Mouse (Mus musculus) embryonic facial prominence, embryonic 15.5 days (tissue): ENCODE results near the gene Paqr9. TPM values are rescaled to one million over a fixed set of nuclear protein-coding genes. Genes with fewer than 3 reads are reported as not detected.

Experiments used
- ATAC-seq: fragments of 200-750 bp; cut with Nextera tagmentation; 2 replicates; pipeline ENCODE4 v1.8.0; 2017; ENCODE audit warnings: low read depth, moderate TSS enrichment; ENCODE audit not compliant: insufficient number of reproducible peaks, low FRiP score, low TSS enrichment
- H3K27ac ChIP-seq: fragments of 300-500 bp; sonication (generic); replicated peaks from 2 replicates; pipeline ENCODE4 v1.5.1; 2015; ENCODE audit warnings: mild to moderate bottlenecking, inconsistent platforms
- H3K27me3 ChIP-seq: fragments of 300-500 bp; sonication (generic); 2 replicates; pipeline ENCODE4 v1.6.1; 2015; ENCODE audit warnings: inconsistent platforms
- H3K36me3 ChIP-seq: fragments of 300-500 bp; sonication (generic); 2 replicates; pipeline ENCODE4 v1.6.1; 2015; ENCODE audit warnings: mild to moderate bottlenecking, inconsistent platforms
- H3K4me1 ChIP-seq: fragments of 300-500 bp; sonication (generic); 2 replicates; pipeline ENCODE4 v1.6.1; 2015; ENCODE audit warnings: inconsistent platforms
- H3K4me2 ChIP-seq: fragments of 300-500 bp; sonication (generic); replicated peaks from 2 replicates; pipeline ENCODE4 v1.6.1; 2015; ENCODE audit warnings: mild to moderate bottlenecking, inconsistent platforms
- H3K4me3 ChIP-seq: fragments of 300-500 bp; sonication (generic); replicated peaks from 2 replicates; pipeline ENCODE4 v1.5.1; 2015; ENCODE audit warnings: mild to moderate bottlenecking, inconsistent platforms
- H3K9ac ChIP-seq: fragments of 300-500 bp; sonication (generic); 2 replicates; pipeline ENCODE4 v1.6.1; 2015; ENCODE audit warnings: inconsistent platforms
- H3K9me3 ChIP-seq: fragments of 300-500 bp; sonication (generic); replicated peaks from 2 replicates; pipeline ENCODE4 v1.6.1; 2016; ENCODE audit warnings: inconsistent platforms
- WGBS: fragments of 180-500 bp; shearing (Covaris S2); methylation state at CpG from one replicate; pipeline ENCODE4 v1.1.7; 2015; 5-methylcytosine and 5-hydroxymethylcytosine counted together
- polyA plus RNA-seq: library from polyadenylated mRNA; unstranded; fragments of >200 nt; fragmentation: Nextera tagmentation; extraction: Ambion mirVana; gene quantifications from 2 replicates; pipeline ENCODE4 v1.2.1, GENCODE M21; 2015

Gene Paqr9
- polyA plus RNA-seq, 1 experiment from 2014 or later = 0.23 TPM

GRCm38 (mm10) chr9:95566394-95566793 lies 6.9 kb downstream of the Paqr9 start:
- Histone ChIP-seq H3K4me1 (no peaks in the 10 kb centered on the region), H3K4me3 (no peak overlapping the region), H3K36me3 (no peaks in the 10 kb centered on the region), H3K27me3 (peaks cover 23% of the 10 kb centered on the region), H3K4me2 (no peak overlapping the region), H3K9ac (no peak overlapping the region), H3K9me3 (no peaks in the 10 kb centered on the region), H3K27ac (no peak overlapping the region)
- WGBS = 79% methylated on average over 10 of the region's 10 CpGs
- no peak for ATAC-seq

DNA sequence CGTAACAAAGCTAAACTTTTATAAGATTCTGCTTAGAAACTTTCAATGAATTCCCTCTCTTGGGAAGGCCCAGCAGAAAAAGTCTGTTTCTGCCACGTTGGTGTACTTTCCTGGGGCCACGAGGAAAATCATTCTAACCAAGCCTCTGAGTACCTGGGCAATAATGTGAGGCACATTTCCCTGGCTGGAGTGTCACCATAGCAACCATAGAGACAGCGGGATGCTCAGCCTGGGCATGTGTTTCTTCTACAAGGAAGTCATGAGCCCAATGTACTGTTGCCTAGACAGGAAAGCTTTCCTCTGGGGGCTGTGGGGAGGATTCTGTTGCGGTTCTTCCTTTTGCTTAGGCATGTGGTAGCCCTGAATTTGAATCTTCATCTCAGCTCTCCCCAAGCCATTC lies 7.5 kb downstream of the Paqr9 start:
- Histone ChIP-seq H3K36me3 (no peaks in the 10 kb centered on the region), H3K27me3 (peaks cover 18% of the 10 kb centered on the region), H3K27ac (no peak overlapping the region), H3K4me3 (no peak overlapping the region), H3K9me3 (no peaks in the 10 kb centered on the region), H3K4me2 (no peak overlapping the region), H3K9ac (no peak overlapping the region), H3K4me1 (no peaks in the 10 kb centered on the region)
- 52% methylated on average over 5 of the region's 5 CpGs for WGBS
- no peak for ATAC-seq

GRCm38 (mm10) chr9:95569249-95569648 lies 9.8 kb downstream of the Paqr9 start:
- no peaks in the 10 kb centered on the region for H3K9me3 ChIP-seq
- H3K4me1 ChIP-seq = no peaks in the 10 kb centered on the region
- no peak for ATAC-seq
- WGBS = 83% methylated on average over 5 of the region's 5 CpGs
- no peak overlapping the region for H3K27ac ChIP-seq
- H3K27me3 ChIP-seq = peaks cover 11% of the 10 kb centered on the region; the same call in 1 of the 2 replicates
- H3K36me3 ChIP-seq = no peaks in the 10 kb centered on the region
- no peak overlapping the region for H3K4me2 ChIP-seq
- no peak overlapping the region for H3K9ac ChIP-seq
- H3K4me3 ChIP-seq = no peak overlapping the region

DNA sequence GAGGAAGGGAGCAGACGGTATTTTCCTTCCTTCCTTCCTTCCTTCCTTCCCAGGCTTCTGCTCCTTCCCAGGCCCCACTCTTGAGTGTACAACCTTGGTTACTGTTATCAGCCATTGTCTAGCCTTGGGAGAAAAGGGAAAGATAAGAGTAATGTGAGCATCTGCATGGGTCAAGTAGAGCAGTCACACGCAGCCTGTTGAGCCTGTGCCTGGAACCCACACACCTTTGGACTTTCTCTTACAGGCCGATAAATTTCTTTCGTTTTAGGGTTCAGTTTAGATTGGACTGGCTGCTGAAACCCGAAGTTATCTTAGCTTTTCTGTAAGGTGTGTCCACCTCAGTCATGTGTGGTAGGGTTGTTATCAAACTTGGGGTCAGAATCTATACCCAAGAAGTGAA lies 10.5 kb downstream of the Paqr9 start:
- 85% methylated on average over 5 of the region's 5 CpGs for WGBS
- Histone ChIP-seq H3K36me3 (no peaks in the 10 kb centered on the region), H3K9ac (no peak overlapping the region), H3K9me3 (no peaks in the 10 kb centered on the region), H3K27me3 (peaks cover 11% of the 10 kb centered on the region; the same call in 1 of the 2 replicates), H3K4me3 (no peak overlapping the region), H3K4me1 (no peaks in the 10 kb centered on the region), H3K4me2 (no peak overlapping the region), H3K27ac (no peak overlapping the region)
- no peak for ATAC-seq

GRCm38 (mm10) chr9:95570604-95571003 lies 11.1 kb downstream of the Paqr9 start:
- H3K4me1 ChIP-seq = no peaks in the 10 kb centered on the region
- H3K27ac ChIP-seq = no peak overlapping the region
- no peak overlapping the region for H3K4me2 ChIP-seq
- H3K36me3 ChIP-seq = no peaks in the 10 kb centered on the region
- no peaks in the 10 kb centered on the region for H3K9me3 ChIP-seq
- H3K4me3 ChIP-seq = no peak overlapping the region
- no peak overlapping the region for H3K9ac ChIP-seq
- peaks cover 5% of the 10 kb centered on the region; the same call in 1 of the 2 replicates for H3K27me3 ChIP-seq
- no peak for ATAC-seq
- WGBS = 84% methylated on average over 4 of the region's 4 CpGs

GRCm38 (mm10) chr9:95571494-95571893 lies 12.0 kb downstream of the Paqr9 start:
- H3K27ac ChIP-seq = no peak overlapping the region
- H3K36me3 ChIP-seq = no peaks in the 10 kb centered on the region
- no peaks in the 10 kb centered on the region for H3K9me3 ChIP-seq
- no peak overlapping the region for H3K9ac ChIP-seq
- WGBS = 72% methylated on average over 4 of the region's 4 CpGs
- H3K4me3 ChIP-seq = no peak overlapping the region
- H3K4me1 ChIP-seq = no peaks in the 10 kb centered on the region
- no peak overlapping the region for H3K4me2 ChIP-seq
- no peaks in the 10 kb centered on the region for H3K27me3 ChIP-seq
- ATAC-seq = no peak

DNA sequence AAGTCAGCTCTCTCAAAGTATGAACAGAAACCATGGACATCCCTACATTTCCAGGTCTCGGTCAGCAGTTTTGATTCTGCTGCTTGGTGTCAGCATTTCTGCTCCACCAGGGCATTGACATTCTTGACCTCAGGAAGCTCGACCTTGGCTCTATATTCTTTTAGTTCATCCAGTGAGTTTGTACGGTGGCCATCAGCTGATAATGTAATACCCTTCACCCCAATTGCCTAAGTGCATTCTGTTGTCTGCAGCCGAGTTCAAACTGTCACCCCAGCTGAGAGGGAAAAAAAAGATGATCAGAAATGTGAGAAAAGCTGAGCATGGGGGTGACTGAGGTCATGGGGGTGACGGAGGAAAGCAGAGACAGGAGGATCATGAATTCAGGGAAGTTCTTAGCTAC lies 13.1 kb downstream of the Paqr9 start:
- Histone ChIP-seq H3K9me3 (no peaks in the 10 kb centered on the region), H3K27me3 (no peaks in the 10 kb centered on the region), H3K4me1 (no peaks in the 10 kb centered on the region), H3K36me3 (no peaks in the 10 kb centered on the region), H3K27ac (no peak overlapping the region), H3K4me3 (no peak overlapping the region), H3K9ac (no peak overlapping the region), H3K4me2 (no peak overlapping the region)
- no peak for ATAC-seq
- WGBS = 67% methylated on average over 5 of the region's 5 CpGs

DNA sequence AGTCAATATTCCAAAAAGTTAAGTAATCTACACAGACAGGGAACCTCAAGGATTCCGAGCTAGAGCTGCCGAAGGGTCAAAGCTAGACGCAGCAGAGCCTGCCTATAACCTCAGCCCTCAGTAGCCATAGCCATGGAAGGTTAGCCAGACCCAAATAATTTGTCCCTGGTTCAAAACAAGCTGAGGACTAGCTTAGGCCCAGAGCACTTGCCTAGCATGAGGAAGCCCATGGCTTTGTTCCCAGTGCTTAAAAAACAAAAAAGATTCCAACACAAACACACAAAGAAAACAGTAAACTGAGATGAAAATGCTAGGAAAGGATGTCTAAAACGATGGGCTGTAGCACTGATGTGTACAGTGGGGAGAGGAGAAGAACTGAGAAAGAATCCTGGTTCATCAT lies 14.7 kb downstream of the Paqr9 start:
- no peak overlapping the region for H3K4me2 ChIP-seq
- no peaks in the 10 kb centered on the region for H3K4me1 ChIP-seq
- no peak for ATAC-seq
- H3K4me3 ChIP-seq = no peak overlapping the region
- no peak overlapping the region for H3K9ac ChIP-seq
- 84% methylated on average over 4 of the region's 4 CpGs for WGBS
- no peaks in the 10 kb centered on the region for H3K9me3 ChIP-seq
- H3K27ac ChIP-seq = no peak overlapping the region
- no peaks in the 10 kb centered on the region for H3K36me3 ChIP-seq
- no peaks in the 10 kb centered on the region for H3K27me3 ChIP-seq

DNA sequence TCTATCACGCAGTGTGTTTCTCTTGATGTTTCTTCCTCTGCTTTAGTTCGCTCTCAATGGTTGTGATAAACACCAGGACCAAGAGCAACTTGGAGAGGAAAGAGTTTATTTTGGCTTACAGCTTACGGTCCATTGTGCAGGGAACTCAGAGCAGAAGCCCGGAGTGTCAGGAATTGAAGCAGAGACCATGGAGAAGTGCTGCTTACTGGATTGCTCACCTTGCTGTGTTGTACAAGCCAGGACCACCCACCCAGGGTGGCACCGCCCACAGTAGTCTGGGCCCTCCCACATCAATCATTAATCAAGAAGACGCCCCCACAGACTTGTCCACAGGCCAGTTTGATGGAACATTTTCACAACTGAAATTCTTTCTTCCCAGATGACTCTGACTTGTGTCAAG lies 18.0 kb downstream of the Paqr9 start:
- H3K9ac ChIP-seq = no peak overlapping the region
- H3K27me3 ChIP-seq = peaks cover 11% of the 10 kb centered on the region
- WGBS = 94% methylated on average over 6 of the region's 6 CpGs
- H3K9me3 ChIP-seq = no peaks in the 10 kb centered on the region
- H3K4me1 ChIP-seq = peaks cover 4% of the 10 kb centered on the region; the same call in 1 of the 2 replicates
- no peak overlapping the region for H3K4me3 ChIP-seq
- no peak overlapping the region for H3K4me2 ChIP-seq
- no peaks in the 10 kb centered on the region for H3K36me3 ChIP-seq
- no peak overlapping the region for H3K27ac ChIP-seq
- no peak for ATAC-seq

GRCm38 (mm10) chr9:95578366-95578895 lies 19.0 kb downstream of the Paqr9 start:
- no peak overlapping the region for H3K27ac ChIP-seq
- no peak overlapping the region for H3K4me3 ChIP-seq
- no peaks in the 10 kb centered on the region for H3K9me3 ChIP-seq
- H3K4me2 ChIP-seq = no peak overlapping the region
- no peak overlapping the region for H3K9ac ChIP-seq
- H3K36me3 ChIP-seq = no peaks in the 10 kb centered on the region
- H3K27me3 ChIP-seq = peaks cover 11% of the 10 kb centered on the region
- no peak for ATAC-seq
- 70% methylated on average over 5 of the region's 5 CpGs for WGBS
- H3K4me1 ChIP-seq = peaks cover 4% of the 10 kb centered on the region; the same call in 1 of the 2 replicates

DNA sequence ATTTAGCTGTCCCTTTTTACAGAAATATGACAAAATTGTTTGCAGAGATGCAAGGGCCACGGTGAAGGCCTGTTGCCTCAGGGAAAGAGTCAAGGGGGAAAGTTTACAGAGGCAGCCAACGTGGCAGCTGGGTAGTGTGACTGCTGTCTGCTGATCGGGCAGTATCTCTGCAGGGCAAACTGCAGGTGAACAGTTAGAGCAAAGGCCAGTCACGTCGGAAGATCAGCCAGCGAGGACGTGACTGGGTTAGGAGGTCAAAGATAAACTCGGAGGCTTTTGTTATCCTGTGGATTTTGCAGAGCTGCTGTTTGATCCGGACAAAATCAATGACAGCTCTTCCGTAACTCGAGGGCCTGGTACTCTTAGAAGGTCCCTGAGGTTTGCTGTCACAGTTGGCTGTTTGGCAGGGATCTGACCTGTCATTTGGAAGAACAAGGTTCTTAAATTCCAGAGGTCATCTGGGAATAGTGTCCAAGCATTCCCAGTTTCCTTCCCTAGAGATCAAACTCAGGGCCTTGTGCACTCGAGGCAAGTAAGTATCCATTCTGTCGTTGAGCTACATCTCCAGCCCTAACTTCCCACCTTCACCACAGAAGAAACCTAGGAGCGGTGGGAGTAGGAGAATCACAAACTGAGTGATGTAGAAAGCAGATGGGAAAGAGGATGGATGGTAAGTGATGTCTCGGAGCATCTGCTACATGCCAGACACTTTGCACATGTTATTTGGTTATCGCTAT lies 21.7 kb downstream of the Paqr9 start:
- WGBS = 39% methylated on average over 16 of the region's 16 CpGs
- no peak overlapping the region for H3K4me2 ChIP-seq

More for the DNA sequence above, 21.7 kb downstream of the Paqr9 start:
- ATAC-seq = no peak
- H3K9ac ChIP-seq = no peak overlapping the region
- peaks cover 4% of the 10 kb centered on the region; the same call in 1 of the 2 replicates for H3K4me1 ChIP-seq
- no peak overlapping the region for H3K4me3 ChIP-seq
- no peaks in the 10 kb centered on the region for H3K36me3 ChIP-seq
- H3K9me3 ChIP-seq = no peaks in the 10 kb centered on the region
- no peak overlapping the region for H3K27ac ChIP-seq
- peaks cover 11% of the 10 kb centered on the region for H3K27me3 ChIP-seq
